Mouse (Mus musculus): ENCODE measurements around the gene Gm10518.

Gene Gm10518

GRCm38 (mm10) chr1:179833596-179833995, 30.4 kb downstream of the Gm10518 start:
- DNase-seq (ENCODE audit: low spot score) = no peak

GRCm38 (mm10) chr1:179835753-179836425, 32.7 kb downstream of the Gm10518 start:
- DNase-seq (ENCODE audit: low spot score) = no peak

- DNase-seq (ENCODE audit: low spot score) = no peak
Measured at GRCm38 (mm10) chr1:179836426-179837404, 33.5 kb downstream of the Gm10518 start.

GRCm38 (mm10) chr1:179842568-179842967, 39.4 kb downstream of the Gm10518 start:
- DNase-seq (ENCODE audit: low spot score) = peak; percentile 82

GRCm38 (mm10) chr1:179843981-179844380, 40.8 kb downstream of the Gm10518 start:
- no peak for DNase-seq (ENCODE audit: low spot score)

- peak; percentile 68 for DNase-seq (ENCODE audit: low spot score)
Measured at GRCm38 (mm10) chr1:179844894-179845293, 41.7 kb downstream of the Gm10518 start.

- DNase-seq (ENCODE audit: low spot score) = no peak
Measured at GRCm38 (mm10) chr1:179845832-179846499, 42.8 kb downstream of the Gm10518 start.

GRCm38 (mm10) chr1:179847173-179847572, 44.0 kb downstream of the Gm10518 start:
- no peak for DNase-seq (ENCODE audit: low spot score)

- peak; percentile 83 for DNase-seq (ENCODE audit: low spot score)
Measured at GRCm38 (mm10) chr1:179847759-179848389, 44.7 kb downstream of the Gm10518 start.

- no peak for DNase-seq (ENCODE audit: low spot score)
Measured at GRCm38 (mm10) chr1:179853421-179853820, 50.2 kb downstream of the Gm10518 start.

All from adipocyte (in vitro differentiated cells).